Mouse (Mus musculus): ENCODE measurements around the gene Farp1.
"Not testable (repeated sequence)": the region's sequence is repeated elsewhere in the genome, so short reads cannot be mapped to it uniquely, and the experiment has no call there.

The Farp1 gene

GRCm38 (mm10) chr14:121034973-121035662 is at the start of gene Farp1:
Gene Farp1, plus strand, starts transcription at chr14:121035200.
- DNase-seq, result peak; percentile 89

DNA sequence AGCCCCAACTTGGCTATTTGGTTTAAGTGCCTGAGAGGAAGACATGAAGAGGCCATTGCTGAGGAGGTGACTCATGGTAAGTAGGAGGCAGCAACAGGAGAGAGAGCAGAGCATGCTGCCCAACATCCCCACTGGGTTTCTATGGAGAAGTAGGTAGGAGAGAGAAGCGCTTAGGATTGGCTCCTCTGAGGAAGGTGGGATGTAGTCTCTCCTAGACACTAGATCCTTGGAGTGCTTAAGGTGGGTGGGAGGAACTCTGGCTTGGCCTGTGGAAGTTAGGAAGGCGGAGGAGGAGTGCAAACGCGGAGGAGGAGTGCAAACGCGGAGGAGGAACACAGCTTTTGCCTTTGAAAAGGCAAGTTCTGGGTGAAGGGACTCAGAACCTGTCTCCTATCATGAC is 45.9 kb upstream of the Farp1 start:
- DNase-seq, result no peak

GRCm38 (mm10) chr14:120997686-120998085 is 37.3 kb upstream of the Farp1 start:
- DNase-seq, result no peak

DNA sequence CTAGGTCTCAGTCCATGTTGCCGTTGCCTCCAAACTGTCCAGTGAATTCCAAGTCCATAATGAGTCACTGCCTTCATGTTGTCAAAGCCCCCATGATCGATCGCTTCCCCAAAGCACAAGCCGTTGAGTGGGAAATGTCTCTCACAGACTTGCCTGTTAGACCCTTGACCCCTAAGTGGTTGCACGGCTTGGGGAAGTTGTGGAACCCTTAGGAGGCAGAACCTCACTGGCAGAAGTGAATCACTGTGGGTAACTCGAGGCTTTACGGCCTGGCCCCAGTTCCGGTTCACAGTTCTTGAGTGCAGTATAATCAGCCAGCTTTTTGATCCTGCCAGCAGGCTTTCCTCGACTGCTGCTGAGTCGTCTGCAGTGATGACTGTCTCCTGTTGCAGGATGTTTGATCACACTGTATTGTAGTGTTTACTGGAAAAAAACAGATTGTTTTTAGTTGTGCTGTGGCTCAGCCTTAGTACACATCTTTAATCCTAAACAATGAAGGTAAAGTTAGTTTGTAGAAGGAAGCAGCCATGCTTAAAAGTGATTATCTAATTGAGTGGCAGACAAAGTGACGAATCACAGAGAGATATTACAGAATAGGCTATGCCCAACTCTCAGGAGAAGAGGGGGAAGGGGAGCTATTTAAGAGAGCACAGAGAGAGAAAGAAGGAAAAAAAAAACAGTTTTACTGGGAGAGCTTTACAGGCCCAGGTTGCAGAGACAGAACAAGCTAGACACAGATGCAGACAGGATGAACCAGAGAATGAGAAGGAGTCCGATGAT is 34.2 kb upstream of the Farp1 start:
- no peak for DNase-seq

DNA sequence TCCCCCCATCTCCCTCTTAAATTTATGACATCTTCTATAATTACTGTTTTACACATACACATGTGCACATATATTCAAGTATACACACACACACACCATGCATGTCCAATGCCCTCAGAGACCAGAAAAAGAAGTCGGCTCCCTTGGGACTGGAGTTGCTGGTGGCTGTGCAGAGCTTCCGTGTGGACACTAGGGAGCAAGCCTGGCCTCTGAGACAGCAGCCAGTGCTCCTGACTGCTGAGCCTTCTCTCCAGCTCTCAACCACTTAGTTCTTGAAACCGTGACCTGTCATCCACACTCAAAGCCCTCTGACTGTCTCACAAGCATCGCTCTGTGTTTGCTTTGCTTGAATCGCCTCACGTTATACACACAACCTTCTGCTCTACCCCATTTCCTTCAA is 29.4 kb upstream of the Farp1 start:
- DNase-seq, result peak; percentile 4

DNA sequence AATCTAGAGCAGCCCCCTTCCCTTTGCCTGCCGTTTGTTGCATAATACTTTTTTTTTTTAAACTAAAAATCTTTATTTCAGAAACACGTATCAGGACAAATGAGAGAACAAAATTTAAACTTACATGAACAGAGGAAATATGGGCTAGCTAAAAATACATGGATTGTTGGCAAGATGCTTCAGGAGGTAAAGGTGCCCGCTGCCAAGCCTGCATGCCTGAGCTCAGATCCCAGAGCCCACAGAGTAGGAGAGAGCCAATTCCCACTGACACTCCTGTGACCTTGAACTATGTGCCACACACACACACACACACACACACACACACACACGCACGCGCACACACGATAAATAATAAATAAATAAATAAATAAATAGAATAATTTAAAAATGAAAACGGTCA is 29.0 kb upstream of the Farp1 start:
- DNase-seq, result peak; percentile 13

- no peak for DNase-seq
These were observed 19.8 kb upstream of the Farp1 start for GRCm38 (mm10) chr14:121015114-121015690.

DNA sequence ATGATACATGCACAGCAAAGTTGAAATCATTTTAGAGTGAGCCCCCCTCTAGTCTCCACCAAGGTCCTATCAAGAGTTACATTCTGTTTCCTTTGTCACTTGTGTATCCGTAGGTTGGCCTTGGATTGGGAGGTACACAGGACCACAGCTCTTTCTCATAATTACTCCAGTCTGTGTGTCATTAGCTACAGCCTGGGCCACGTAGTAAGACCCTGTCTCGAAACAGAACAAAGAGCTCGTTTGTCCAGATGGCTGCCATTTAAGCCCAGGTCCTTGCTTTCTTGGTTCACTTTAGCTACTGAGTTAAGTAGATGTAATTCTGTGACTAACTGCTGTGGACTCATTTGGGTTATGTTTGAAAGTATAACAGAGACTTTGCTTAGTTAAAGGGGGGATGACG is 12.6 kb upstream of the Farp1 start:
- DNase-seq, result no peak

GRCm38 (mm10) chr14:121025381-121025780 is 9.6 kb upstream of the Farp1 start:
- no peak for DNase-seq

GRCm38 (mm10) chr14:121031396-121031795 is 3.6 kb upstream of the Farp1 start:
- DNase-seq, result no peak

DNA sequence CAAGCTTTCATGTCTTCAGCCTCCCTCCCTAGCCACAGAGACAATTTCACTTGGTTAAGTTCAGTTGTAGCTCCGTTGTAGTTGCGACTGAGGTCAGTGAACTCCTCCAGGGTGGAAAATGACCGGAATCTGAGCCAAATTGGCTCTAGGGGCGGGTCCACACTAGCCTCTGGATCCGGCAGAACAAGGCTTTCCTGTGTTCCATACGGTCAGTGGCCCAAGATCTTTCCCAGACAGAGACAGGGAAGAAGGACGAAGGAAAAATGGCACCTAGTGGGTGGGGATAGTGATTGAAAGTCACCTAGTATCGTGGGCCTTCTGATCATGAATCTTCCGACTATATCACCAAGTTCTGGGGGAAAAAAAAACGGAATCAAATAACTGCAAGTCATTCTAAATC is 475 bp upstream of the Farp1 start:
- DNase-seq, result peak; percentile 28

DNA sequence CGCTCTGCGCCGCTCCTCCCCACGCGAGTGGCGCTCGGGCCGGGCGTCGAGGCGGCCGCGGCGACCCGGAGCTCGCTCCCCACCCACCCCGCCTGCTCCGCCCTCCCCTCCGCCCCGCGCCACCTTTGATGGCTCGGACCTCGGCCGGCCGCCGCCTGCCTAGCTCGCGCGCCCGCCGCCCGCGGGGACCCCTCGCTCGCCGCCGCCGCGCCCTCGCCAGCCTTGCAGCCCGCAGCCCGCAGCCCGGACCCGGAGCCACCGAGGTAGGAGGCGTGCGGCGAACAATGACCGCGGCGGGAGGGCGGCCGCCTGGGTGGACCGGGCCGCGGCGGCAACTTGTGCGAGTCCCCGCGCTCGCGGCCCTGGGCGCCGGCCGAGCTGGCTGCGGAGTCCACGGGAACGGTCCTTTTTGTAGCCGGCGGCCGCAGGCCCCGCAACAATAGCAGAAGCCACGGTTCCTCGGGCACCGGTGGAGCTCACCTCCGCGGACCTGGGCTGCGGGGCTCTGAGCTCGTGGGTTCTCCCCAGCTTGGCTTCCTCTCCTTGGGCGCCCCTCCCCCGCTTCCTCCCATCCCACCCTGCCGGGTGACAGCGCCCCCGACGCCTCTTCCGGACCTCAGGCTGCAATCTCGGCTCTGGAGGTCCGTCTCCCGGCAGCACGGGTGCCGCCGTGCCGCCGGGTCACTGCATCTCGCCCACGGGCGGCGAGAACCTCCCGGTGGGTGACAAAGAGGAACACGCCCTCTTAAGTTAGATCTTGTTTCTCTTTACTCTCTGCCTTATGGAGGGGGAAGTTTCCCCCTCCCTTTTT is 868 bp downstream of the Farp1 start:
- peak; percentile 56 for DNase-seq

DNA sequence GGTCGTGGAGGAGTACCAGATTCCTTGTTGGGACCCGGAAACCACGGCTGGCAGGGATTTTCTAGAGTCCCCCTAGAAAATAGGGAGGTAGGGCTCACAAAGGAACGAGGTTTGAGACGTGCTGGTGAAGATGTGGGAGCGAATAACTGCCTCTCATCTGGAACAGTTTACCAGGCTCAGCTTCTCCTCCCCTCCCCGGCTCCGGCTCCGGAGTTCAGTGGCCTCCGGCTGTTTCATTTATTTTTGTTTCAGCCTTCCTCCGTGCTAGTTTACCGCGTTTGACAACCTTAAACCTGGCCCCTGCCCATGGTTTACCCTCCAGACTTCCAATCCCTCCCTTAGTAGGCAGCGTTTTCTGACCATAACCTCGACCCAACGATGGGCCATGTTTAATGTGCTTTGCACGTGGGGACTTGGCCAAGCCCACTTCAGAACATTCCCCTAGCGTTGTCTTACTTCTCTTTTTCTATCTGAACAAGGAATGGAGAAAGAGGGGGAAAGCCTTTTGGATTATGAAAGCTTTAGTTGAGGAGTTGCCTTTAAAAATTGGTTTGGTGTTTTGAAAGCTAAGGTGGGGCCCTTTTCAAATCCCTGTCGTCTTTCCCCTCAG is 1.7 kb downstream of the Farp1 start:
- no peak for DNase-seq

- DNase-seq, result no peak
These were observed 2.3 kb downstream of the Farp1 start for GRCm38 (mm10) chr14:121037276-121037675.

GRCm38 (mm10) chr14:121038676-121039075 is 3.7 kb downstream of the Farp1 start:
- DNase-seq, result no peak

- DNase-seq, result no peak
These were observed 9.1 kb downstream of the Farp1 start for GRCm38 (mm10) chr14:121044145-121044544.

- DNase-seq, result no peak
These were observed 11.4 kb downstream of the Farp1 start for GRCm38 (mm10) chr14:121046313-121046961.

- no peak for DNase-seq
These were observed 12.8 kb downstream of the Farp1 start for GRCm38 (mm10) chr14:121047780-121048179.

GRCm38 (mm10) chr14:121051002-121051401 is 16.0 kb downstream of the Farp1 start:
- DNase-seq, result not testable (repeated sequence)

DNA sequence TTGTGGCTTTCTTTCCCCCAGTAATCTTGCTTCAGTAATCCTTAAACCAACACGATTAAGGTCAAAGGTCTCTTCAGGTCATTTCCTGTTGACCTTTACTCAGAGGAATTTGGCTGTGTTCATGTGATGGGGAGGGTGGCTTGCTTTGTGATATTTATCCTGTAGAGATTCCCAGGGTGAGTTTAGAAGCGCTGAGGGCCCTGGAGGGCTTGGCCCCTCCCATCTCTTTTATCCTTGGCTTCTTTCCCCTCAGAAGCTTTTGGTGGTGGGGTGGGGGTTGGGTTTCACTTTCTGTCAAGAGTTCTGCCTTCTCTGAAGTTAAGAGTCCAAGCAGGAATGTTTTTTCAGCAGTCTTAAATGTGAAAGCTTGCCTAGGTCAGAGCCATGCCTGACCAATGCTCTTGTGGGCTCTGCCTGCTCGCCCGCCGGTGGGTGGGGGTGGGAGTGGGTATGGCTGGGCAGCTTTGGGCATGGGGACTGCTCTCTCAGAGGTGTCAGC is 18.1 kb downstream of the Farp1 start:
- no peak for DNase-seq

- DNase-seq, result no peak
These were observed 19.1 kb downstream of the Farp1 start for GRCm38 (mm10) chr14:121054062-121054461.

- DNase-seq, result no peak
These were observed 22.8 kb downstream of the Farp1 start for GRCm38 (mm10) chr14:121057750-121058149.

All from cerebellum, adult 11 months (tissue).